Mouse (Mus musculus) myocyte (in vitro differentiated cells): ENCODE results near the gene Spc24. TPM values are rescaled to one million over a fixed set of nuclear protein-coding genes. Genes with fewer than 3 reads are reported as not detected.
A peak's percentile ranks its signal among the peaks of the same experiment; 100 is the strongest.
"Not testable (repeated sequence)": the region's sequence is repeated elsewhere in the genome, so short reads cannot be mapped to it uniquely, and the experiment has no call there.

Experiments used
- H3K27me3 ChIP-seq: one replicate; pipeline ENCODE4 v1.6.1; 2011; ENCODE audit not compliant: control insufficient read depth, insufficient read depth, insufficient read length
- H3K36me3 ChIP-seq: one replicate; pipeline ENCODE4 v1.6.1; 2011; ENCODE audit not compliant: control insufficient read depth, insufficient read depth
- H3K4me2 ChIP-seq: one replicate; pipeline ENCODE4 v1.6.1; 2011; ENCODE audit warnings: low read depth, control low read depth
- H3K4me3 ChIP-seq: one replicate; pipeline ENCODE4 v1.5.1; 2011; ENCODE audit warnings: mild to moderate bottlenecking, control low read depth, moderate library complexity
- H3K79me2 ChIP-seq: one replicate; pipeline ENCODE4 v1.6.1; 2011; ENCODE audit not compliant: control insufficient read depth, insufficient read depth
- H3ac ChIP-seq: one replicate; pipeline ENCODE4 v1.6.1; 2011; ENCODE audit not compliant: control insufficient read depth, insufficient read length
- CEBPB ChIP-seq: IDR thresholded peaks from 2 replicates; pipeline ENCODE4 v1.6.1; 2011; ENCODE audit warnings: mild to moderate bottlenecking, moderate library complexity; ENCODE audit not compliant: poor library complexity, insufficient read depth, severe bottlenecking
- E2F4 ChIP-seq: IDR thresholded peaks from one replicate; pipeline ENCODE4 v1.6.1; 2011; ENCODE audit warnings: mild to moderate bottlenecking, control low read depth, moderate library complexity; ENCODE audit not compliant: insufficient read depth
- MAX ChIP-seq: IDR thresholded peaks from one replicate; pipeline ENCODE4 v1.6.1; 2011; ENCODE audit warnings: low read depth, mild to moderate bottlenecking, control low read depth
- MYOD1 ChIP-seq, 3 experiments: IDR thresholded peaks; one replicate each; pipeline ENCODE4 v1.6.1; 2011; ENCODE audit warnings: control low read depth in 2 of 3, low read depth in 2 of 3, mild to moderate bottlenecking in 2 of 3, moderate library complexity in 1 of 3; ENCODE audit not compliant: insufficient read length in 2 of 3, control insufficient read depth in 1 of 3
- MYOG ChIP-seq, 3 experiments: IDR thresholded peaks; one replicate each; pipeline ENCODE4 v1.6.1; 2011; ENCODE audit warnings: control low read depth in 2 of 3, low read depth in 2 of 3, mild to moderate bottlenecking in 2 of 3; ENCODE audit not compliant: insufficient read length in 2 of 3, control insufficient read depth in 1 of 3, insufficient read depth in 1 of 3
- POLR2A ChIP-seq: IDR thresholded peaks from one replicate; pipeline ENCODE4 v1.6.1; 2011; ENCODE audit warnings: low read depth, mild to moderate bottlenecking, control low read depth, moderate library complexity; ENCODE audit not compliant: insufficient read length
- POLR2AphosphoS2 ChIP-seq: IDR thresholded peaks from one replicate; pipeline ENCODE4 v1.6.1; 2011; ENCODE audit warnings: low read depth, control low read depth; ENCODE audit not compliant: insufficient read length
- REST ChIP-seq: IDR thresholded peaks from one replicate; pipeline ENCODE4 v1.6.1; 2011; ENCODE audit warnings: mild to moderate bottlenecking, control low read depth, moderate library complexity; ENCODE audit not compliant: insufficient read depth, insufficient read length
- SRF ChIP-seq: IDR thresholded peaks from one replicate; pipeline ENCODE4 v1.6.1; 2011; ENCODE audit warnings: low read depth; ENCODE audit not compliant: control insufficient read depth, insufficient read length
- TCF12 ChIP-seq: IDR thresholded peaks from one replicate; pipeline ENCODE4 v1.6.1; 2011; ENCODE audit warnings: mild to moderate bottlenecking, control low read depth; ENCODE audit not compliant: poor library complexity, insufficient read depth, severe bottlenecking
- TCF3 ChIP-seq: IDR thresholded peaks from one replicate; pipeline ENCODE4 v1.6.1; 2011; ENCODE audit warnings: low read depth, control low read depth; ENCODE audit not compliant: insufficient read length
- USF1 ChIP-seq: IDR thresholded peaks from one replicate; pipeline ENCODE4 v1.6.1; 2011; ENCODE audit warnings: low read depth, mild to moderate bottlenecking, control low read depth, moderate library complexity
- polyA plus RNA-seq: library from polyadenylated mRNA; unstranded; fragments of >200 nt; fragmentation: generic; extraction: Trizol; gene quantifications from one replicate; pipeline ENCODE4 v1.2.1, GENCODE M21; 2012; ENCODE audit warnings: missing spikeins

Gene Spc24
- polyA plus RNA-seq, 1 experiment, result 31.0 TPM

DNA sequence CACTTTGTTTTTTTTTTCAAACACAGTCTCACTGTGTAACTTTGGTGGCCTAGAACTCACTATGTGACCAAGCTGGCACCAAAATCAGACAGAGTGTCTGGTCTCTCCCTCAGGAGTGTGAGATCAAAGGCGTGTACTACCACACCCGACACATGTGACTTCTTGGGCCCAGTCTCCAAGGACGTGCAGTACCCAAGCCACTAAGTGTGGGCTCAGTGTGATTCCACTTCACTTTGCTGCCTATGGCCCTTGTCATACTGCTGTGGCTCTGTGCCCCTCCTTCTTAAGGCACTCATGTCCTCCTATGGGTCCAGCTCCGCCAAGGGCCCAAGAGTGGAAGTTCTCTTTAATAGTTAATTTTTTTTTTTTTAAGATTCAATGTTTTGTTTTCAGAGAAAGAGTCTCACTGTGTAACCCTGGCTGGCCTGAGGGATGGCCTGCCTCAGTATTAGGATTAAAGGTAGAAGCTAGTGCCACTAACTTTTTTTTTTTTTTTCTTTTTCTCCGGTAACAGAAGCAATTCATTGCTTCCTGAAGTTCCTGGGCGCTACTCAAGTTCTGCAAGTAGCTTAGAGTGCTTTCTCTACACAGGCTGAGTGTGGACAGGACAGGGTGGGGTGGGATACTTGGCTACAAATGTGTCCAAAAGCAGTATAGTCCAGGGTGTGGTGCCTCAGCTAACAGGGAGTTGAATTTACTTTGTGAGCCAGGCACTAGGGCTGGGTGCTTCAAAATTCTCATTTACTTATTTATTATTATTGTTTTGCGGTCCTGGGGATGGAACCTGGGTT lies 24.6 kb upstream of the Spc24 start:
- H3ac ChIP-seq, result no peak overlapping the region
- peaks cover 19% of the 10 kb centered on the region for H3K36me3 ChIP-seq
- no peaks in the 10 kb centered on the region for H3K27me3 ChIP-seq
- H3K4me3 ChIP-seq, result no peak overlapping the region
- peak overlapping the region; percentile 0 for H3K4me2 ChIP-seq
- TF ChIP-seq USF1 (no peak), E2F4 (no peak), REST (no peak), MYOD1 (IDR thresholded peaks at IDR 0.05; ENCODE audit: control insufficient read depth in 1 of 3, insufficient read length in 2 of 3, low read depth in 2 of 3) (no peak)
- peaks cover 64% of the 10 kb centered on the region for H3K79me2 ChIP-seq

DNA sequence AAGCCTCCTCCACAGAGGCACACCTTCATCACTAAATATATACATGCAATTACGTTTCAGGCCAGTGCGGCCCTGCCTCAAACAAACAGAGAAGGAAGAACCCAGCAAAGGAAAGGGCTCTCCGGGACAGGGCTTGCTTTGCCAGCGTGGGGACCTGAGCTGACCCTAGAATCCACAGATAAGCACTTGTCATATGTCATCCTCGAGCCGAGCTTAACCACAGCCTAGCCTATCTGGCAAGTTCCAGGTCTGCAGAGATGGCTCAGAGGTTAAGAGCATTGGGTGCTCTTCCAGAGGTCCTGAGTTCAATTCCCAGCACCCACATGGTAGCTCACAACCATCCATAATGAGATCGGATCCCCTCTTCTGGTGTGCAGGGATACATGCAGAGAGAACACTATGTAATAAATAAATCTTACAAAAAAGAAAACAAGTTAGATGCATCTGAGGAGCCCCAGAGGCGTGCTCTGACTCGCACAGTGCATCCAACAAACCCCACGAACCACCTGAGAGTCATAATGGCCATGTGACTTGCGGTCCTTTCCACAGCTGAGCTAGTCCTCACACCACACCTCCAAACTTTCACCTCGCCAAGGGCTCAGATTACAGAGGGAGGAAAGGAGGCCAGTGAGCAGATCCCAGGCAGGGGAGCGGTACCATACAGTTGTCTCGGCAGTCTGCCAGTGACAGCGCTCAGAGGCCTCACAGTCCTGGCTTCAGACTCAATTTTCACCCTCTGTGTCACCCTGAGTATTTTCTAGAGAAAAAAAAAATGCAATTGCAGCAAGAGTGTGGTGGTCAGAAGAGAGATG lies 21.8 kb upstream of the Spc24 start:
- H3K79me2 ChIP-seq, result peaks cover 37% of the 10 kb centered on the region
- H3K27me3 ChIP-seq, result no peaks in the 10 kb centered on the region
- TF ChIP-seq E2F4, result no peak
- peak in 2 of 3 experiments; percentile 15 to 62 for TF ChIP-seq MYOD1 (IDR thresholded peaks at IDR 0.05; ENCODE audit: control insufficient read depth in 1 of 3, insufficient read length in 2 of 3, low read depth in 2 of 3)
- TF ChIP-seq CEBPB, result no peak
- TF ChIP-seq TCF3, result no peak
- no peak for TF ChIP-seq REST
- TF ChIP-seq MYOG (IDR thresholded peaks at IDR 0.05; ENCODE audit: control insufficient read depth in 1 of 3, insufficient read depth in 1 of 3, insufficient read length in 2 of 3, low read depth in 2 of 3), result peak; percentile 6 to 88 (median 27)
- peak; percentile 75 for TF ChIP-seq USF1
- no peak for TF ChIP-seq POLR2AphosphoS2
- no peak for TF ChIP-seq TCF12
- TF ChIP-seq POLR2A, result no peak
- no peak for TF ChIP-seq SRF
- TF ChIP-seq MAX, result no peak
- no peak overlapping the region for H3K4me2 ChIP-seq
- H3K4me3 ChIP-seq, result no peak overlapping the region
- peaks cover 38% of the 10 kb centered on the region for H3K36me3 ChIP-seq
- no peak overlapping the region for H3ac ChIP-seq

DNA sequence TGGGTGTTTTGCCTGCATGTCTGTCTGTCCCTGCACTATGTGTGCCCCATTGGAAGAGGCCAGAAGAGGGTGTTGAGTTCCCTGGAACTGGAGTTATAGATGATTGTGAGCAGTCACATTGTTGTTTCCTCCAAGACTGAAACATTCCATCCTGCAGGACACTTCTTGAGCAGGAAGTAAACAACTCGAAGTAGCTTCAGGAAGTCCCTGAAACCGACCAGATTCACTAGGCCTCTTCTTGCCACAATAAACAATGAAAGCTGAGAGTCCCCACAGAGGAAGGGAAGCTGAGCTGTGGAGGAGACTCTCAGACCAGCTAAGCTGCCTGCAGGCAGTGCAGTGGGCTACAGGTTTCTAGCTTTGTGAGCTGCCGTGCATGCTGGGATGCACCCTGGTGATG lies 17.6 kb upstream of the Spc24 start:
- no peak overlapping the region for H3ac ChIP-seq
- H3K4me2 ChIP-seq, result no peak overlapping the region
- H3K27me3 ChIP-seq, result no peaks in the 10 kb centered on the region
- H3K36me3 ChIP-seq, result peaks cover 39% of the 10 kb centered on the region
- no peaks in the 10 kb centered on the region for H3K79me2 ChIP-seq
- TF ChIP-seq REST (no peak), POLR2A (no peak), CEBPB (no peak), MYOD1 (IDR thresholded peaks at IDR 0.05; ENCODE audit: control insufficient read depth in 1 of 3, insufficient read length in 2 of 3, low read depth in 2 of 3) (no peak), MYOG (IDR thresholded peaks at IDR 0.05; ENCODE audit: control insufficient read depth in 1 of 3, insufficient read depth in 1 of 3, insufficient read length in 2 of 3, low read depth in 2 of 3) (no peak), SRF (no peak), USF1 (no peak), MAX (no peak), TCF3 (no peak), E2F4 (no peak), TCF12 (no peak), POLR2AphosphoS2 (no peak)
- no peak overlapping the region for H3K4me3 ChIP-seq

DNA sequence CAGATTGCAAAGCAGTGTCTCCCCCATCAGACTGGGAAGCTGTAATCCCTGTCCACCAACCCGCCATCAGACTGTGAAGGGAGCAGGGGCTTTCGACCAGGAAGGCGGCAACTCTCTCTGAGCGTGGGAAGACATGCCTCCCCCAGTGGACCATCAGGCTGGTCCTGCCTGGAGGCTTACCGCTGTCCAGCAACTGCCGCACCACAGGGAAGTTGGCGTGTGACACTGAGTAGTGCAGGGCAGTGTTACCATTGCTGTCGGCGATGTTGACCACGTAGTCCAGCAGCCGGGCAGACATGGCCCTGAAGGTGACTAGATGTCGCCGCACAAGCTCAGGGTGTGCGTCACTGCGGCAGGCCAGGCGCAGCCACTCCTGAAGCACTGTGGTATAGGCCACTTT lies 14.2 kb upstream of the Spc24 start:
- Histone ChIP-seq H3K36me3 (peaks cover 42% of the 10 kb centered on the region), H3K79me2 (no peaks in the 10 kb centered on the region), H3K4me2 (no peak overlapping the region), H3K4me3 (no peak overlapping the region), H3K27me3 (no peaks in the 10 kb centered on the region), H3ac (no peak overlapping the region)
- TF ChIP-seq POLR2AphosphoS2, result peak; percentile 43
- TF ChIP-seq SRF, result no peak
- no peak for TF ChIP-seq MYOG (IDR thresholded peaks at IDR 0.05; ENCODE audit: control insufficient read depth in 1 of 3, insufficient read depth in 1 of 3, insufficient read length in 2 of 3, low read depth in 2 of 3)
- TF ChIP-seq MAX, result no peak

DNA sequence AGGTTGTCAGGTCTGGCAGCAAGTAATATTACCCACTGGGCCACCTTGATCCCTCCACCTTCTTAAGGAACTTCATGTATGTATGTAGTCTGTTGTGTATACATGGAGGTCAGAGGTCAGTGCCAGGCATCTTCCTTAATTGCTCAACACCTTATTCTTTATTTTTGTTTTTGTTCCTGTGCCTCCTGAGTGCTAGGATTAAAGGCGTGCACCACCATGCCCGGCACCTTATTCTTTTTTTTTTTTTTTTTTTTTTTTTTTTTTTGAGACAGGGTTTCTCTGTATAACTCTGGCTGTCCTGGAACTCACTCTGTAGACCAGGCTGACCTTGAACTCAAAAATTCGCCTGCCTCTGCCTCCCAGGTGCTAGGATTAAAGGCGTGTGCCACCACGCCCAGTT lies 13.3 kb upstream of the Spc24 start:
- peaks cover 34% of the 10 kb centered on the region for H3K36me3 ChIP-seq
- not testable (repeated sequence) for H3K27me3 ChIP-seq, H3K4me2 ChIP-seq, H3K4me3 ChIP-seq, H3ac ChIP-seq, H3K79me2 ChIP-seq
